Mouse (Mus musculus) hindbrain, embryonic 16.5 days (tissue): ENCODE measurements around the gene Map4k1. TPM values are rescaled to one million over a fixed set of nuclear protein-coding genes. Genes with fewer than 3 reads are reported as not detected.

ENCODE experiments used
- ATAC-seq: fragments of 200-750 bp; cut with Nextera tagmentation; 2 replicates; pipeline ENCODE4 v1.8.0; 2017; ENCODE audit warnings: moderate TSS enrichment, moderate library complexity
- H3K27ac ChIP-seq: fragments of 300-500 bp; sonication (generic); 2 replicates; pipeline ENCODE4 v1.5.1; 2014; ENCODE audit warnings: low read depth, mild to moderate bottlenecking, control low read depth, low read length, moderate library complexity
- H3K27me3 ChIP-seq: fragments of 300-500 bp; sonication (generic); replicated peaks from 2 replicates; pipeline ENCODE4 v1.6.1; 2014; ENCODE audit warnings: low read length; ENCODE audit not compliant: control insufficient read depth, insufficient read depth
- H3K36me3 ChIP-seq: fragments of 300-500 bp; sonication (generic); 2 replicates; pipeline ENCODE4 v1.6.1; 2014; ENCODE audit warnings: mild to moderate bottlenecking, low read length, moderate library complexity, mixed read lengths; ENCODE audit not compliant: control insufficient read depth, insufficient read depth
- H3K4me1 ChIP-seq: fragments of 300-500 bp; sonication (generic); 2 replicates; pipeline ENCODE4 v1.6.1; 2014; ENCODE audit warnings: low read depth, low read length; ENCODE audit not compliant: control insufficient read depth, insufficient read depth
- H3K4me2 ChIP-seq: fragments of 300-500 bp; sonication (generic); 2 replicates; pipeline ENCODE4 v1.6.1; 2014; ENCODE audit warnings: mild to moderate bottlenecking, low read length, control low read depth, moderate library complexity
- H3K4me3 ChIP-seq: fragments of 300-500 bp; sonication (generic); 2 replicates; pipeline ENCODE4 v1.5.1; 2014; ENCODE audit warnings: mild to moderate bottlenecking, low read length, control low read depth, moderate library complexity
- H3K9ac ChIP-seq: fragments of 300-500 bp; sonication (generic); 2 replicates; pipeline ENCODE4 v1.6.1; 2014; ENCODE audit warnings: low read depth, mild to moderate bottlenecking, control low read depth, low read length, moderate library complexity
- H3K9me3 ChIP-seq: fragments of 300-500 bp; sonication (generic); 2 replicates; pipeline ENCODE4 v1.6.1; 2014; ENCODE audit warnings: mild to moderate bottlenecking, low read length, moderate library complexity; ENCODE audit not compliant: control insufficient read depth
- WGBS: fragments of 180-500 bp; shearing (Covaris S2); extraction: QIAGEN DNeasy Blood & Tissue Kit; methylation state at CpG from one replicate; pipeline ENCODE4 v1.1.7; 2014; 5-methylcytosine and 5-hydroxymethylcytosine counted together
- polyA plus RNA-seq: library from polyadenylated mRNA; unstranded; fragments of >200 nt; fragmentation: Nextera tagmentation; extraction: Ambion mirVana; gene quantifications from 2 replicates; pipeline ENCODE4 v1.2.1, GENCODE M21; 2015

The Map4k1 gene
- polyA plus RNA-seq: 10.7 and 13.8 TPM in 2 replicates

GRCm38 (mm10) chr7:28981651-28982273 is at the start of gene Map4k1, which contains the start of gene Eif3k:
Gene Map4k1, plus strand, starts transcription at chr7:28982050.
Gene Eif3k, minus strand, starts transcription at chr7:28981864.
- under 1% methylated on average over 36 of the region's 36 CpGs for WGBS
- Histone ChIP-seq H3K9ac (peak within 1 kb of the TSS; percentile 88), H3K9me3 (no peaks in the 10 kb centered on the region), H3K4me1 (peaks cover 16% of the 10 kb centered on the region), H3K36me3 (peaks cover 21% of the 10 kb centered on the region), H3K4me3 (peak within 1 kb of the TSS; percentile 84), H3K27me3 (no peaks in the 10 kb centered on the region), H3K4me2 (peak within 1 kb of the TSS; percentile 94), H3K27ac (peak within 1 kb of the TSS; percentile 65)
- ATAC-seq: peak; percentile 97

GRCm38 (mm10) chr7:28932421-28933041 is 49.3 kb upstream of the Map4k1 start:
- H3K4me1 ChIP-seq: no peaks in the 10 kb centered on the region

GRCm38 (mm10) chr7:28933825-28934224 is 48.0 kb upstream of the Map4k1 start:
- no peak overlapping the region for H3K4me2 ChIP-seq
- H3K27ac ChIP-seq: no peak overlapping the region
- H3K4me3 ChIP-seq: no peak overlapping the region
- ATAC-seq: no peak
- 96% methylated on average over 2 of the region's 2 CpGs for WGBS
- no peak overlapping the region for H3K9ac ChIP-seq
- H3K36me3 ChIP-seq: no peaks in the 10 kb centered on the region
- no peaks in the 10 kb centered on the region for H3K27me3 ChIP-seq
- no peaks in the 10 kb centered on the region for H3K9me3 ChIP-seq
- peaks cover 2% of the 10 kb centered on the region; the same call in 1 of the 2 replicates for H3K4me1 ChIP-seq

More at GRCm38 (mm10) chr7:28932421-28933041, 49.3 kb upstream of the Map4k1 start:
- Histone ChIP-seq H3K36me3 (no peaks in the 10 kb centered on the region), H3K4me3 (no peak overlapping the region), H3K9ac (no peak overlapping the region), H3K27me3 (no peaks in the 10 kb centered on the region), H3K27ac (no peak overlapping the region), H3K4me2 (no peak overlapping the region), H3K9me3 (no peaks in the 10 kb centered on the region)
- 73% methylated on average over 6 of the region's 6 CpGs for WGBS
- ATAC-seq: no peak

- H3K4me2 ChIP-seq: no peak overlapping the region
- H3K4me1 ChIP-seq: peaks cover 4% of the 10 kb centered on the region; the same call in 1 of the 2 replicates
- H3K9me3 ChIP-seq: no peaks in the 10 kb centered on the region
- no peak for ATAC-seq
- WGBS: 61% methylated on average over 4 of the region's 4 CpGs
- H3K36me3 ChIP-seq: no peaks in the 10 kb centered on the region
- no peak overlapping the region for H3K9ac ChIP-seq
- H3K27ac ChIP-seq: no peak overlapping the region; the same call in 1 of the 2 replicates
- H3K27me3 ChIP-seq: no peaks in the 10 kb centered on the region
- H3K4me3 ChIP-seq: no peak overlapping the region
These were observed 45.1 kb upstream of the Map4k1 start for GRCm38 (mm10) chr7:28936787-28937186.

GRCm38 (mm10) chr7:28938654-28939053 is 43.2 kb upstream of the Map4k1 start:
- Histone ChIP-seq H3K27me3 (no peaks in the 10 kb centered on the region), H3K4me2 (no peak overlapping the region), H3K9ac (no peak overlapping the region), H3K4me3 (no peak overlapping the region), H3K27ac (0 out of 2 replicates have a peak overlapping the region, but pooled peaks have one; percentile 14), H3K9me3 (no peaks in the 10 kb centered on the region), H3K4me1 (peaks cover 4% of the 10 kb centered on the region; the same call in 1 of the 2 replicates), H3K36me3 (no peaks in the 10 kb centered on the region)
- peak; percentile 60 for ATAC-seq
- WGBS: 50% methylated on average over 4 of the region's 4 CpGs

GRCm38 (mm10) chr7:28939418-28940183 is 42.2 kb upstream of the Map4k1 start:
- Histone ChIP-seq H3K27me3 (no peaks in the 10 kb centered on the region), H3K9ac (no peak overlapping the region), H3K4me2 (no peak overlapping the region), H3K4me1 (peaks cover 4% of the 10 kb centered on the region; the same call in 1 of the 2 replicates), H3K9me3 (no peaks in the 10 kb centered on the region), H3K4me3 (no peak overlapping the region), H3K27ac (no peak overlapping the region), H3K36me3 (no peaks in the 10 kb centered on the region)
- WGBS: 96% methylated on average over 7 of the region's 7 CpGs
- ATAC-seq: no peak

- H3K27me3 ChIP-seq: no peaks in the 10 kb centered on the region
- WGBS: 86% methylated on average over 4 of the region's 4 CpGs
- peaks cover 4% of the 10 kb centered on the region; the same call in 1 of the 2 replicates for H3K4me1 ChIP-seq
These were observed 40.7 kb upstream of the Map4k1 start for GRCm38 (mm10) chr7:28941129-28941528.

GRCm38 (mm10) chr7:28941542-28941941 is 40.3 kb upstream of the Map4k1 start:
- no peaks in the 10 kb centered on the region for H3K36me3 ChIP-seq
- H3K9ac ChIP-seq: no peak overlapping the region
- H3K27ac ChIP-seq: peak overlapping the region; percentile 21
- ATAC-seq: no peak
- H3K9me3 ChIP-seq: no peaks in the 10 kb centered on the region
- H3K4me2 ChIP-seq: no peak overlapping the region
- 80% methylated on average over 4 of the region's 4 CpGs for whole genome bisulfite sequencing
- H3K27me3 ChIP-seq: no peaks in the 10 kb centered on the region
- no peak overlapping the region for H3K4me3 ChIP-seq
- H3K4me1 ChIP-seq: peaks cover 4% of the 10 kb centered on the region; the same call in 1 of the 2 replicates

More at GRCm38 (mm10) chr7:28941129-28941528, 40.7 kb upstream of the Map4k1 start:
- Histone ChIP-seq H3K9ac (no peak overlapping the region), H3K9me3 (no peaks in the 10 kb centered on the region), H3K4me3 (no peak overlapping the region), H3K36me3 (no peaks in the 10 kb centered on the region), H3K4me2 (no peak overlapping the region), H3K27ac (no peak overlapping the region; the same call in 1 of the 2 replicates)
- ATAC-seq: no peak
